Mouse (Mus musculus) limb, embryonic 14.5 days (tissue): ENCODE results near the gene Hamp. TPM values are rescaled to one million over a fixed set of nuclear protein-coding genes. Genes with fewer than 3 reads are reported as not detected.

Experiments
- ATAC-seq: fragments of 200-750 bp; cut with Nextera tagmentation; 2 replicates; pipeline ENCODE4 v1.8.0; 2017; ENCODE audit warnings: low read depth, moderate number of reproducible peaks, moderate TSS enrichment; ENCODE audit not compliant: low FRiP score
- DNase-seq: peaks from one replicate; pipeline ENCODE4 v3.0.0-alpha.2; 2015; ENCODE audit warnings: low spot score
- H3K27ac ChIP-seq: fragments of 300-500 bp; sonication (generic); replicated peaks from 2 replicates; pipeline ENCODE4 v1.5.1; 2014; ENCODE audit warnings: low read depth, mild to moderate bottlenecking, low read length, moderate library complexity, mixed read lengths
- H3K27me3 ChIP-seq: fragments of 300-500 bp; sonication (generic); 2 replicates; pipeline ENCODE4 v1.6.1; 2014; ENCODE audit warnings: low read length, mixed read lengths; ENCODE audit not compliant: control insufficient read depth, insufficient read depth
- H3K36me3 ChIP-seq: fragments of 300-500 bp; sonication (generic); 2 replicates; pipeline ENCODE4 v1.6.1; 2014; ENCODE audit warnings: mild to moderate bottlenecking, low read length, moderate library complexity, mixed read lengths; ENCODE audit not compliant: control insufficient read depth, insufficient read depth
- H3K4me1 ChIP-seq: fragments of 300-500 bp; sonication (generic); 2 replicates; pipeline ENCODE4 v1.6.1; 2014; ENCODE audit warnings: antibody characterized with exemption, low read length, mixed read lengths; ENCODE audit not compliant: control insufficient read depth, insufficient read depth
- H3K4me2 ChIP-seq: fragments of 300-500 bp; sonication (generic); replicated peaks from 2 replicates; pipeline ENCODE4 v1.6.1; 2014; ENCODE audit warnings: low read depth, mild to moderate bottlenecking, low read length, moderate library complexity; ENCODE audit not compliant: severe bottlenecking
- H3K4me3 ChIP-seq: fragments of 300-500 bp; sonication (generic); replicated peaks from 2 replicates; pipeline ENCODE4 v1.5.1; 2014; ENCODE audit warnings: low read length
- H3K9ac ChIP-seq: fragments of 300-500 bp; sonication (generic); 2 replicates; pipeline ENCODE4 v1.6.1; 2014; ENCODE audit warnings: mild to moderate bottlenecking, low read depth, low read length, moderate library complexity; ENCODE audit not compliant: severe bottlenecking
- H3K9me3 ChIP-seq: fragments of 300-500 bp; sonication (generic); 2 replicates; pipeline ENCODE4 v1.6.1; 2016; ENCODE audit warnings: low read length; ENCODE audit not compliant: control insufficient read depth
- POLR2A ChIP-seq: fragments of 200-500 bp; IDR thresholded peaks from 2 replicates; pipeline ENCODE4 v1.8.0; 2012; ENCODE audit warnings: inconsistent platforms, mild to moderate bottlenecking, moderate library complexity, borderline replicate concordance; ENCODE audit not compliant: insufficient read depth, insufficient read length; ENCODE audit errors: extremely low read depth
- WGBS: fragments of 180-500 bp; shearing (Covaris S2); extraction: QIAGEN DNeasy Blood & Tissue Kit; methylation state at CpG from one replicate; pipeline ENCODE4 v1.1.7; 2014; 5-methylcytosine and 5-hydroxymethylcytosine counted together
- polyA plus RNA-seq, 2 experiments: library from polyadenylated mRNA; depleted of rRNA in 1 of 2; stranded (reverse) in 1 of 2; unstranded in 1 of 2; fragments of >200 nt; fragmentation: Nextera tagmentation in 1 of 2; extraction: Ambion mirVana in 1 of 2; gene quantifications; 2 replicates each; pipeline versions ENCODE4 v1.2.1 to v1.2.3; 2012 to 2014

Hamp gene
- polyA plus RNA-seq, 2 experiments = 0.23 TPM; not detected in 1

- WGBS = 93% methylated on average over 8 of the region's 8 CpGs
- TF ChIP-seq POLR2A = no peak
These were observed 24.8 kb upstream of the Hamp start for GRCm38 (mm10) chr7:30968611-30969010.

GRCm38 (mm10) chr7:30966657-30967056 is 22.8 kb upstream of the Hamp start:
- ATAC-seq (no peak), DNase-seq (no peak)
- Histone ChIP-seq H3K4me3 (no peak overlapping the region), H3K36me3 (no peaks in the 10 kb centered on the region), H3K9me3 (no peaks in the 10 kb centered on the region), H3K4me2 (no peak overlapping the region), H3K4me1 (0 out of 2 replicates have a peak, but pooled peaks cover 4% of the 10 kb centered on the region), H3K27me3 (no peaks in the 10 kb centered on the region), H3K27ac (no peak overlapping the region), H3K9ac (no peak overlapping the region)
- WGBS = 57% methylated on average over 3 of the region's 3 CpGs
- TF ChIP-seq POLR2A = no peak

More at GRCm38 (mm10) chr7:30968611-30969010, 24.8 kb upstream of the Hamp start:
- H3K27ac ChIP-seq = no peak overlapping the region
- H3K4me2 ChIP-seq = no peak overlapping the region
- H3K4me1 ChIP-seq = peaks cover 7% of the 10 kb centered on the region; the same call in 1 of the 2 replicates
- no peaks in the 10 kb centered on the region for H3K36me3 ChIP-seq
- peaks cover 11% of the 10 kb centered on the region for H3K27me3 ChIP-seq
- H3K9me3 ChIP-seq = no peaks in the 10 kb centered on the region
- no peak overlapping the region for H3K9ac ChIP-seq
- DNase-seq (no peak), ATAC-seq (no peak)
- H3K4me3 ChIP-seq = no peak overlapping the region

GRCm38 (mm10) chr7:30965677-30966076 is 21.8 kb upstream of the Hamp start:
- 89% methylated on average over 14 of the region's 14 CpGs for WGBS
- H3K36me3 ChIP-seq = no peaks in the 10 kb centered on the region
- no peak overlapping the region for H3K4me2 ChIP-seq
- H3K9me3 ChIP-seq = no peaks in the 10 kb centered on the region
- no peak overlapping the region for H3K4me3 ChIP-seq
- no peak for ATAC-seq
- no peaks in the 10 kb centered on the region for H3K27me3 ChIP-seq
- H3K4me1 ChIP-seq = 0 out of 2 replicates have a peak, but pooled peaks cover 4% of the 10 kb centered on the region
- no peak overlapping the region for H3K27ac ChIP-seq
- DNase-seq = no peak
- TF ChIP-seq POLR2A = no peak
- no peak overlapping the region for H3K9ac ChIP-seq

GRCm38 (mm10) chr7:30964366-30964765 is 20.5 kb upstream of the Hamp start:
- WGBS = 84% methylated on average over 7 of the region's 7 CpGs
- TF ChIP-seq POLR2A = no peak
- H3K36me3 ChIP-seq = peaks cover 8% of the 10 kb centered on the region; the same call in 1 of the 2 replicates
- ATAC-seq (no peak), DNase-seq (no peak)
- H3K4me3 ChIP-seq = no peak overlapping the region
- no peak overlapping the region for H3K9ac ChIP-seq
- H3K27ac ChIP-seq = no peak overlapping the region
- no peaks in the 10 kb centered on the region for H3K27me3 ChIP-seq
- H3K9me3 ChIP-seq = no peaks in the 10 kb centered on the region
- H3K4me2 ChIP-seq = no peak overlapping the region
- 0 out of 2 replicates have a peak, but pooled peaks cover 1% of the 10 kb centered on the region for H3K4me1 ChIP-seq

- TF ChIP-seq POLR2A = no peak
- Histone ChIP-seq H3K36me3 (peaks cover 21% of the 10 kb centered on the region), H3K9me3 (no peaks in the 10 kb centered on the region), H3K4me1 (peaks cover 6% of the 10 kb centered on the region), H3K9ac (no peak overlapping the region), H3K4me2 (no peak overlapping the region), H3K4me3 (no peak overlapping the region), H3K27ac (no peak overlapping the region), H3K27me3 (no peaks in the 10 kb centered on the region)
- DNase-seq (no peak), ATAC-seq (no peak)
- 93% methylated on average over 5 of the region's 5 CpGs for WGBS
These were observed 19.0 kb upstream of the Hamp start for GRCm38 (mm10) chr7:30962862-30963261.
